Mouse (Mus musculus) layer of hippocampus, adult 9-11 months (tissue): Measurements from ENCODE around the gene Gm10392.
A peak's percentile ranks its signal among the peaks of the same experiment; 100 is the strongest.
"Not testable (repeated sequence)": the region's sequence is repeated elsewhere in the genome, so short reads cannot be mapped to it uniquely, and the experiment has no call there.

Experiments
- DNase-seq: peaks from one replicate; pipeline ENCODE4 v3.0.0; 2022

Gene Gm10392

DNA sequence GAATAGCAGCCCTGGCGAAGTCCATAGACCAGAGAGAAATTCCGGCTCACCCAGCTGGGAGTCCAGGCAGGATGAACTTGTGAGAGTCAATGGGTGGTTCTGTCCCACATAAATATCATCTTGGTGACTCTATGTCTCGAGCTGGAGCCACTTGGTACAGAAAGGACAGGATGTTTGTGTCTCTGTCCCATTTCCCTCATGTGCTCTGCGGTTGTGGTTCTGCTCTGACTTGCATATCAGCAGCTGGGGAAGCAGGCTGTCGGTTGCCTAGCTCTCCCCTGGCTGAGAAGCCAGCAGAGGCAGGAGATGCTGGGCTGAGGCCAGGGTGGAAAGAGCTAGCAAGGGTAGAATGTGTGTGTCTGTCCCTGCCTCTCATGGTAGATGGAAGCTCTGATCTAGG, at the start of gene Gm10392:
Gene Gm10392 (minus strand): TSS at position 156 of the 400 bp plus-strand sequence.
- DNase-seq, result peak; percentile 78

DNA sequence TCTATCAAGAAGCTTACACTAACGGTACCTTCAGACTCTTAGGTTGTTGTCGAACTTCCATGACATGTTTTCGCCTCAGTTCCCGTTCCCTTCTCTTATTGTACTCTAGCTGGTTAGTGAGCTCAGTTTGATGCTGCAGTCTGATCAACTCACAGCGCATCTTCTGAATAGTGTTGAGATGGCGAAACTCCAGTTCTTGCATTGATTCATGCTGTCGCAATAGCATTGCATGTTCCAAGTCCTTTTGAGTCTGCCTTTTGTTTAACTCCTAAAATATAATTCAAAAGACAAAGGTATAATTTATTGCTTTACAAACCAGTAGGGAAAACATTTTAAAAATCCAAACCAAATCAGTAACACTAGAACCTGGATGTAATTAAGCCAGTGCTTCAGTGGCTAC, 26.3 kb upstream of the Gm10392 start:
- no peak for DNase-seq

DNA sequence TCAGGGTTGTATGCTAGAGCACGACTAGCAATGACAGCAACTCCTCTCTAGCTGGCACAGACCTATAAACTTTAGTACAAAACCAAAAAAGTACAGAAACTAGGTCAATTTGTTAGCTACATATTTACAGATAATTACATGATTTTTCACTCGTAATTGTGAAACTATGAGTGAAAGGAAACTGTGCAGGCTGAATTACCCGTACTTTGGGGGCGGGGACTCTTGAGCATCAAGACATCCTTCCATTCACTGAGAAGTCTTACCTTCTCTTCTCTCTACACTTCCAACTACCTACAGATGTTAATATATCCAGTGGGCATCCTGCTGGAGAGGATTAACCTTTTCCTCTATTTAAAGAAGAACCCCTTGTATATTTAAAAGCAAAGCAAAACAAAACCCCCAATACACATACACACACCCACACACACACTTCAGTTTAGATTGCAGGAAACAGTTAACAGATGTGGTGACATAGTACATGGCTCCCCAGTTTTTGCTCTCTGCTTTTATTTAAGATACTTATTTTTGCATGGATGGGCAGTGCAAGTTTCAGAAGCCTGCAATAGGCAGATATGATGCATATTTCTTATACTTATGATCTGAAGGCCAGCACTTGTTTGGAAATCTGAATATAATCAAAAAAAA, 13.3 kb upstream of the Gm10392 start:
- DNase-seq, result no peak

DNA sequence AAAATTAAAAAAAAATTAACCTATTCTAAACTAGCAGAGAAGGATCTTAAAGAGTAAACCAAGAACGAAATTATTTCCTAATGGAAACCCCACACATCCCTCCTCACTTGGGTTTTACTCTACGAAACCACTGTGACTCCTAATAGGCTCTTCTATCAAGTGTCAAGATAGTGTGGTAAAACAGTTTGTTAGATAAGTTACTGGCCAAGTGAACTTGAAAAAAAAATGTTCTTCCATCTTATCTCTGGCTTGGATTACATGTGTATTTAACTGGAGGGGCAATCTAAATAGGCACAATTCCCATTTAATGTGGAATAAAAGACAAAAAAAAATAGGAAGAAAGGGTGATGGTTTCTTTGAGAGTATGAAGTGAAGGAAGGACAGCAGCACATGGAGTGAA, 11.9 kb upstream of the Gm10392 start:
- DNase-seq, result no peak

DNA sequence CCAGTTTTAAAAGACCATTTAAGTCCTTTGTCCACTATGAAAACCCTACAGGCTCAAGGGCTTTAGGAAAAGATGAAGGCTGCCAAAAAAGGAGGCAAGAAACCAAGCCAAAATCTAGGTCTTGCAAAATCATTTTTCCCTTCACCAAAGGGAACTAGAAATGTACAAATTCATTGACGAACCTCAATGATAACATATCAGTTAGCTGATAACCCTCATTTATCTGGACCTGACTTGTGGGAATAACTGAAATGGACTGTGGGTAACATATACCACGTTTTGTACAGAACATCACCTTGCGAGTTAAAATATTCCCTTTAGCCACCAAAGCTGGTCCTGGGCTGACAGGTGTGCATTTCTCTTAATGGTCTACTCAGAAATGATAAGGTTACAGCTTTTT, 10.6 kb upstream of the Gm10392 start:
- no peak for DNase-seq

DNA sequence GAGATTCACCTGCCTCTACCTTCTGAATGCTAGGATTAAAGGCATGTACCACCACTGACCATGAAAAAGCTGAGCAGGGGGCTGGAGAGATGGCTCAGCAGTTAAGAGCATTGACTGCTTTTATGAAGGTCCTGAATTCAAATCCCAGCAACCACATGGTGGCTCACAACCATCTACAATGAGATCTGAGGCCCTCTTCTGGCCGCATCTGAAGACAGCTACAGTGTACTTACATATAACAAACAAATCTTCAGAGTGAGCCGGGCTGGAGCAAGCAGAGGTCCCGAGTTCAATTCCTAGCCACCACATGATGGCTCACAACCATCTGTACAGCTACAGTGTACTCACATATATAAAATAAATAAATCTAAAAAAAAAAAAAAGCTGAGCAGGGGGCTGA, 9.4 kb upstream of the Gm10392 start:
- DNase-seq, result not testable (repeated sequence)

DNA sequence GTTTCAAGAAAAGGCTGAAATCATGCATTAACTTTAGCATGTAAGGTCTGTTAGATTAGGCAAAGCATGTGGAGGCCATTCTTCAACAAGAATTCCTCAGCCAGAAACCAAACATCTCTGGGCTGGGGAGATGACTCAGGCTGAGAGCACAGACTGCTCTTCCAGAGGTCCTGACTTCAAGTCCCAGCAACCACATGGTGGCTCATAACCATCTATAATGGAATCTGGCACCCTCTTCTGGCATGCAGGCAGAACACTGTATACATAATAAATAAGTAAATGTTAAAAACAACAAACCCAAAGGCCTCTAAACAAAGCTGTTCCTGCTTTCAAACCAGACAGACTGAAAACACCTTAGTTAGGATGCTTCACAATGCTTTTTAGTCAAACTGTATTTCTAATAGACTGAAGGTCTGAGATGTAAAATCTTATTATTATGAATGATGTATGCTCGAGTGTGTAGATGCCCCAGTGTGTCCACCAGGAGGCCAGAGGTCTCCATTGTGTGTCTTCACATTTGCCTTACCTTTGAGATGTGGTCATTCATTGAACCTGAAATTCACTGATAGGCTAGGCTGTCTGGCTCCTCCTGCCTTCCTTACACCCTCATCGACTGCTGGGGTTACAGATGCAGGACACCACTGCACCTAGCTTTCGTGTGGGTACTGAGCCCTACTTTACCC, 6.9 kb upstream of the Gm10392 start:
- no peak for DNase-seq

DNA sequence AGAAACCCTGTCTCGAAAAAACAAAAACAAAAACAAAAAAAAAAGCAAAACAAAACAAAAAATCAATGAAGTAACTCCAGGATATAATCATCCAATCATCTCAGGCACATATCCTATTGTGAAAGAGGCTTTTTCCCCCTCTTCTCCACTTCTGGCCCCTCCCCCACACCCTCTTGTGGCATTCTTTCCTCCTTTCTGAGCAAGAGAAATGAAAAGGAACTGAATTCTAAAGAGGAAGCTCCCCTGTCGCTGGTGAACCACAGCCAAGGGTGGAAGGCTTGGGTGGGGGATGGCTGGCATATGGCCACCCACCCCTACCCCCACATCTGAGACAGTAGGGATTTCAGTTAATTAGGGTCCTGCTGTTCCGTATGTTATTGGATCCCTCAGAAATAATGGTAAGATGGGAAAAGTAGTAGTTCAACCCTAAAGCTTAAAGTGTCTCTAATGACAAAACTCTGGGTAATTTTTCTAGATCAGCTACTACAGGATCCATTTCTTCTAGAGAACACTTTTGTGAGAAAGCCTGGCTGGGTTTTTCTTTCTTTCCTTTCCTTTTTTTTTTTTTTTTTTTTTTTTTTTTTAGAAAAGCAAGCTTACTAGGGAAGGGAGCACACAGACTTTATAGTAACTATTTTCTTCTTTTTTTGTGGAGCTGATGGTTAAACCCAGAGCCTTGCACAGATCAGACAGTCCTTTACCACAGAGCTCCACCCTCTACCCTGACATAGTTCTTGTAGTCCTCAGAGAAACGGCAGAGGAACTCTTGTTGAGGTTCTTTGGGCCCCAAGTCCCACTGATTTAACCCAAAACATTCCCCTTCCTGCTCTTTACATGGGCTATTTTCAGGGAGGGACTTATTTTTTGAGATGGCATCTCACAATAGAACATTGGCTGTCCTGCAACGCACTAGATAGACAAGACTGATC, 1.9 kb upstream of the Gm10392 start:
- peak; percentile 72 for DNase-seq

DNA sequence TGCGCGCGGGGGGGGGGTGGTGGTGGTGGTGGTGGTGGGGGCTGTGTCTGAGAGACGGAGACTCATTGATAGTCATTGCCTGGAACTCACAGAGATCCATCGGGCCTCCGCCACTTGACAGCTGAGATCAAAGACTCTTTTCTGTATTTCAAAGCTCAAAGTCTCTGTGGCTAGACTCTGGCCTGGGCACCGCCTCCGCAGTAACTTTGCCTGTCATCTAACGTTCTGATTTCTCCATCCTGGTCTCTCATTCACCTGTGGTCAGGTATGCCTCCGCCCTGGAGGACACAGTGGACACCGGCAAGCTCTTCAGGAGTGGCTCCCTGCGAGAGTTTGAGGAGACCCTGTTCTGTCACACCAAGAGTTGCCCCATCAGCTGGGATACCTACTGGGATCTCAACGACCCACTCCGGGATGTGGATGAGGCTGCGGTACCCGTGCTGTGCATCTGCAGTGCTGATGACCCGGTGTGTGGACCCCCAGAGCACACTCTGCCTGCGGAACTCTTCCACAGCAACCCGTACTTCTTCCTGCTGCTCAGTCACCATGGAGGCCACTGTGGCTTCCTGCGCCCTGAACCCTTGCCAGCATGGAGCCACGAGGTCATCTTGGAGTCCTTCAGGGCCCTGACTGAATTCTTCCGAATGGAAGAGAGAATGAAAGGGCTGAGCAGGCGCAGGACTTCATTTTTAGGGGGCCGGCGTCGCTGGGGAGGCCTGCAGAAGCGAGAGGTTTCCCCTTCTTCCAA, 773 bp downstream of the Gm10392 start:
- DNase-seq, result no peak

DNA sequence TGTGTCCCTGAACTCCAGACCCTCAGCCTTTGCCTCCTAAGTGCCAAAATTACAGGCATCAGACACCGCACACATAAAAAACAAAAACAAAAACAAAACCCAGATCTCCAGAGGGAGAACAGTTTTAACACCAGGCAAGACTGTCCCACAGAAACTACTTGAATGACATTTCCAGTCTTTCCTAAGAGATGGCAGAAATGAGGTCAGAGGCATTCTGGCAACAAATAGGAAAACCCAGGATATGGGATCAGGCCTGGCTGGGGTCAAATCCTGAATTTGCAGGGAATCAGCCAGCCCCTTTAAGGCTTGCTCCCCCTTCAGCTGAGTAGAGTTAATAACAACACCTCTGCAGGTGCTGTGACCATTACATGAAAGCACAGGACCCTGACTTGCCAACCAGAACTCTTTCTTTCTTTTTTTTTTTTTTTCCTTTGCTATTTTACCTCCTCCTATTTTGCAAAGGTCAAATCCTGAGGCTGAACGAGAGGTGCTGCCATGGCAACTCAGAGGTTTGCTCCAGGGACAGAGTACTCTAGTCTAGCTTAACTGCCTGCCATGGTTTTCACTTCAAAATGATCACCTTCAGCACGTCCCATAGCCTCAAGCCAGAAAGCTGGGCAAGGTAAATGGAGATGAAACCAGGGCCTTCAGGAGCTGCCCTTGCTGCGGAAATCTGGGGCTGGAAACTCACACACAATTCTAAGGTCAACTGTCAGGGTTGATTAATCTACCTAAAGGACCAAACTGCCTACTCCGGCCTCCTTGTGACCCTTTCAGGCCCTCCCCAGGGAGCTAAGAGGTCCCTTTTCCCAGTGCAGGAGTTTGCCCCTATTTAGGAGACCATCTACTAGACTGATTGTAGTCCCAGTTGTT, 2.2 kb downstream of the Gm10392 start:
- no peak for DNase-seq

DNA sequence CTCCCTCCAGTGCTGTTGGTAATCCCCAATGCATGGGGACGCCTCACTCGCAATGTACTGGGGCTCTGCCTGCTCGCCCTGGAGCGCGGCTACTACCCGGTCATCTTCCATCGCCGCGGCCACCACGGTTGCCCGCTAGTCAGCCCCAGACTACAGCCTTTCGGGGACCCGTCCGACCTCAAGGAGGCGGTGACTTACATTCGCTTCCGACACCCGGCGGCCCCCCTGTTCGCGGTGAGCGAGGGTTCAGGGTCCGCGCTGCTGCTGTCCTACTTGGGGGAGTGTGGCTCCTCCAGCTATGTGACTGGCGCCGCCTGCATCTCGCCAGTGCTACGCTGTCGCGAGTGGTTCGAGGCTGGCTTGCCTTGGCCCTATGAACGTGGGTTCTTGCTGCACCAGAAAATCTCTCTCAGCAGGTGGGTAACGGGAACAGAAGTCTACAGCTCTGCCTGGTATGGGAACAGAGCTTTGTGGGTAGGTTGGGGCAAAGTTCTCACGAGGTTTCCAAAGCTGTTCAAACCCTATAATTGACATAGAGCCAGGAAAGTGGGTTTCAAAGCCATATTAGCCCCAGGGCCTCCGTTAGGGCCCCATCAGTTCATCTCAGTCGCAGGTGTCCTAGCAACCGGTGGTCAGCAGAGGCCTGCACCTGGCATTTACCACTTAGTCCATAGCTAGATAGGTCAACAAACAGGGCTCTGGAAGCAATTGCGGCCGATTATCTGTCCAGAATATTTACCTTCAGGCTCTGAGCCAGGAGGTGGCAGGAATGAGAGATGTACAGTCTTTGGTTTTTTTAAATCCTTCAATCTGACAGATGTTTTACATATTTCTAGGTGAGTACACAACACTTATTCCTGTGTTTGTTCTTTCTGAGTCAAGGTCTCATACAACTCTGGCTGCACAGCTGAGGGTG, 3.1 kb downstream of the Gm10392 start, which contains the start of gene Trp53i13:
Gene Trp53i13 (minus strand): TSS at position 344 of the 916 bp plus-strand sequence.
- no peak for DNase-seq

DNA sequence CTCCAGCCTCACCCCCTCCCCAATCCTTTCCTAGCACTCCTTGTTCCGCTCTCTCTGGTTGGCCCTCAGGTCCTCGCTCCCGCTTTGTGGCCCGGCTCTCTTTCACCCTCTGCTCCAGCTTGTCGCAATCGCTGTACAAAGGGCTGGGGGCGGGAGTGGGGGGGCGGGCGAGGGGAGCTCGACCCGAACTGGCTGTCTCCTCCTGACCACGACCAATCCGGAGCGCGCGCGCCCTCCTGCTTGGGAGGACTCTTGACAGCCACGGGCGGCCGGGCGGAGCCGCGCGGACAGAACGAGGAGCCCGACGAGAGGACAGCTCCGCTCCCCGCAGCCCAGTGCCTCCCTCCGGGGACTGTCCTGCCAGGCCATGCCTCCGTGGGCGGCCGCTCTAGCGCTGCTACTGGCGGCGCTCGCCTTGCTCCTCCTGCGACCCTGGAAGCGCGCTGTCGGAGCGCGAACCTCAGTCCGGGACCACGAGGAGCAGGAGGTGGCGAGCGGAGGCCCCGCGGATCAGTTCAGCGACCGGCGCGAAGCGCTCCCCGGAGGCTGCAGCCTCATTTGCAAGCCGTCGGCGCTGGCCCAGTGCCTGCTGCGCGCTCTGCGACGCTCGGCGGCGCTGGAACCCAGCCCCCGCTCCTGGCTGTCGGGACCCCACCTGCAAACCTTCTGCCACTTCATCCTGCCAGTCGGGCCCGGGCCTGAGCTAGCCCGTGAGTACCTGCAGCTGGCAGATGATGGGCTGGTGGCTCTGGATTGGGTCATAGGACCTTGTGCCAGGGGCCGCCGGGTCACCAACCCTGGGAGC, 4.0 kb downstream of the Gm10392 start, which contains the start of gene Abhd15:
Gene Abhd15 (plus strand): TSS at position 290 of the 805 bp plus-strand sequence.
- DNase-seq, result peak; percentile 78

DNA sequence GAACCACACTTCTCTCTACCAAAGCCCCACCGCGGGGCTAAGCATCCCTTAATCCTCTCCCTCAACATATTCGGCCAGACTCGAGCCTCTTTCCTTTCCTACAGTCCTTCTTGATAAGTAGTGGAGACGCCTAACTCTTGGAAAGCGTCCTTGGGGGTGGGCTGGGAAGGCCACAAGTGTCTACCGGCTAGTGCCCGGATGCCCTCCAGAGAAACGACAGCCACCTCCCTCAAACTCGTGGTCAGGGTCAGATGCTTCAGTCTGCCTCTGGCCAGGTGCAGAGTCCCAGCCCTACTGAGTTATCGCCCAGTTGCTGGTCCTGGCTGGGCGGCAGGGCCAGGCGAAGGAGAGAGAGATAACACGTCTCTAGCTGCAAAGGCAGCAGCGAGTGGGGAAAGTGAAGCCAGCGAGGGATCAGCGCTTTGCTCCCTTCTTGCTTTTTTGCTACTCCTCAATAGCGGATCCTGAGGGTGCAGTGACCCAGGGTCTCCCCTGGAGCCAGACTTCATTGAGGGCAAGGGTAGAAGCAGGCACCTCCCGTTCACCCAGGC, 4.6 kb downstream of the Gm10392 start:
- DNase-seq, result no peak

DNA sequence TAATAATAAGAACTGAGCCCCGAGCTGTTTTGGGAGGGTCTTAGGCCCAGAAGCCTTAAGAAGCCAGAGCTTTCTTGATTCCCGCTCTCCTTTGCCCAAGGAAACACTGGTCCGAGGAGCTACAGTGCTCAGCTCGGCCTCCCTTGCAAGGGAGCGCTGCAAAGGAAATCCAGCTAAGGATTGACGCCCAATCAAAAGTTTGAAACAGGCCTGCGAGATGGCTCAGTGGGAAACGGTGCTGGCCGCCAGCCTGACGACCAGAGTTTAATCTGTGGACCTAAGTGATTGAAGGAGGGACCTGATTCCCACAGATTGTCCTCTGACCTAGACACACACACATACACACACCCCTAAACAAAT, 5.2 kb downstream of the Gm10392 start:
- no peak for DNase-seq

DNA sequence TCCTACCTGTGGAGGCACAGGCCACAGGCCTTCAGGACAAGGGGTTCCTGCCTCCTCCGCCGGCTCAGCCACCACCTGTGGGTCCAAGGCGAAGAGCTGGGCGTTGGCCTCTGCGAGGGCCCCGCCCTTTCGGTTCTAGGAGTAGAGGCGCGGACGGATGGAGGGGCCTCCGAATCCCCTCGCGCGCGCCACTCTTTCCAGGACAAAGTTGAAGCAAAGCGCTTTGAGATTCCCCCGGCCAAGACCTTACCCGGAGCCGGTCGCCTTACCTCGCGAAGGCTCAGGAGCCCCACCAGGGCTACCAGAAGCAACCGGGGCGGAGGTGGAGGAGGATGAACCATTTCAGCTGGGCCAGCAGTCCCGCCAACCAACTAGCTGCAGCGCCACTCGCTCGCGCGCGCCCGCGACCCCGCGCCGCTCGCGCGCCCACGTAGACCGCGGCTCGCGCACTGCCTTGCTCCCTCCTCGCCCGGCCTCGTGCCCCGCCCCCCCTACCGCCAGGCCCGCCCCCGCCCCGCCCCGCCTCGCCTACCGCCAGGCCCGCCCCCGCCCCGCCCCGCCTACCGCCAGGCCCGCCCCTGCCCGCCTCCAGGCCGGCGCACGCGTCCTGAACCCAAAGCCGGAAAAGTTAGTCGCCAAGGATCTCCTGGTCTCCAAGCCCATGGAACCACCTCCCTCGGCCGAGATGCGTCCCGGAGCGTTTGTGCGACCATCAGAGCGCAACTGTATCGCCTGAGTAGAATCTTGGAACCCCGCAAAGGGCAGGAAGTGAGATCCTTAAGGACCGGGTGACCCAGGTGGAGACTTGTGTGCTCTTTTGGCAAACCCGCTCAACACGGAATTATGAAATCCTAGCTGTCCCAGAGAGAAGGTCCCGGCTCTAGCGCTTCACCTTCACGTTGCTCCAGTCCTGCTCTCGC, 5.8 kb downstream of the Gm10392 start:
- peak; percentile 81 for DNase-seq

DNA sequence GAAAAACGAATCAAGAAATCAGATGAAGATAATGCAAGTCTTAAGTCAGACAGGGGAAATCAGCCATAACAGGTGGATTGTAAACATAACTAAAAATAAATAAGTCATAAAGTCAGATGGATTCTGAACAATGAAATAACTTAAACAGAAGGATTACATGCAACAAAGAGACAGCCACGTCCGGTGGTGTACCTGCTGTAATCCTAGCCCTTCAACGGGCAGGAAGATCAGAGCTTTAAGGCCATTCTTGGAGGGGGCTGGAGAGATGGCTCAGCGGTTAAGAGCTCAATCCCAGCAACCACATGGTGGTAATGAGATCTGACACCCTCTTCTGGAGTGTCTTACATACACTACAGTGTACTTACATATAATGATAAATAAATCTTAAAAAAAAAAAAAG, 7.7 kb downstream of the Gm10392 start:
- DNase-seq, result no peak

DNA sequence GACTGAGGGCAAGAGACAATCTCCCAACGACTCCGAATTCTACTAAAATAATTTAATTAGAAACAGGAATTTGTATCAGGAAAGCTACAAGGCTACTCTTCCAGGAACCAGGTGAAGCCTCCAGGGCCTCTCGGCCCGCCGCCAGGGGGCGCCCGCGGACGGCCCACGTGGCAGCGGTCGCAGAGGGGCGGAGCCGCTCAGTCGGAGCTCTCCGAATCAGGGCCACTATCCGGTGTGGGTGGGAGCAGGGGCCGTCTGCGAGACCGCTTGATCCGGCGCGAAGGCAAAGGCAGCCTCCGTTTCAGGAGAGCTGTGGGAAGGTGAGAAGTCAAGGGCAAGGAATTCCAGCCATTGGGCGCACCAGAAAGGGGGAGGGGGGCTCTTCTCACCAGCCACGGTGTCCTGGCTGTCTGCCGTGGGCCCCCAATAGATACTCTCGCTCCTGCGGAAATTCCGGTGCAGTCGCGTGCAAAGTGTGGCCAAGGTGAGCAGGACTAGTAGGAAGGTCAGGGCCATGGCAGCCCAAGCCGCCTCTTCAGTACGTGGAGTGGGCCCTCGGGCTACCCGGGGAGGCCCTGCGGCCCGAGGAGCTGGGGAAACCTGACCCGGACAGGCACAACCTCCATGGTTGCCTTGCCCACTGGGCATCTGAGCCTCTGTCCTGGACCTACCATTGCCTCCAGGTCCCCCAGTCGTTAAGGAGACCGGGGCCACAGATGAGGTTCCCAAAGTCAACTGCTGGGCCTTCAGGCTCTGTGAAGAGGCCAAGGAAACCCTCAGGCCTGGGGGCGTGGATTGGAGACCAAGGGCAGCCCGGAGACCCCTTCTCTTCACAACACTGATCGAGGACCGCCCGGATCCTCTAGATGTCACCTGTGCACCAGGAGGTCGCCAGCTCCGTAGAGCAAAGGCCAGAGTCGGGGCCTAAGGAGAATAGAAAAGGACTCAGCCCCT, 10.7 kb downstream of the Gm10392 start:
- DNase-seq, result peak; percentile 83
